Mouse (Mus musculus) liver, postnatal 0 days (tissue): ENCODE data around the gene Epn2. TPM values are rescaled to one million over a fixed set of nuclear protein-coding genes. Genes with fewer than 3 reads are reported as not detected.

ENCODE experiments used
- ATAC-seq: fragments of 200-750 bp; cut with Nextera tagmentation; 2 replicates; pipeline ENCODE4 v1.8.0; 2017; ENCODE audit warnings: mild to moderate bottlenecking, moderate library complexity
- DNase-seq: peaks from one replicate; pipeline ENCODE4 v3.0.0-alpha.2; 2016
- H3K27ac ChIP-seq: fragments of 300-500 bp; sonication (generic); 2 replicates; pipeline ENCODE4 v1.5.1; 2014; ENCODE audit warnings: antibody characterized with exemption, moderate library complexity, mild to moderate bottlenecking, low read depth
- H3K27me3 ChIP-seq: fragments of 300-500 bp; sonication (generic); 2 replicates; pipeline ENCODE4 v1.6.1; 2014; ENCODE audit warnings: low read length, control low read depth, mixed read lengths; ENCODE audit not compliant: insufficient read depth
- H3K36me3 ChIP-seq: fragments of 300-500 bp; sonication (generic); replicated peaks from 2 replicates; pipeline ENCODE4 v1.6.1; 2014; ENCODE audit warnings: mild to moderate bottlenecking, control low read depth, low read length, moderate library complexity, mixed read lengths; ENCODE audit not compliant: insufficient read depth
- H3K4me1 ChIP-seq: fragments of 300-500 bp; sonication (generic); 2 replicates; pipeline ENCODE4 v1.6.1; 2014; ENCODE audit warnings: antibody characterized with exemption, mild to moderate bottlenecking, control low read depth; ENCODE audit not compliant: insufficient read depth
- H3K4me2 ChIP-seq: fragments of 300-500 bp; sonication (generic); 2 replicates; pipeline ENCODE4 v1.6.1; 2014; ENCODE audit warnings: low read depth, mild to moderate bottlenecking, low read length, moderate library complexity, mixed read lengths
- H3K4me3 ChIP-seq: fragments of 300-500 bp; sonication (generic); 2 replicates; pipeline ENCODE4 v1.5.1; 2014; ENCODE audit warnings: low read depth, low read length
- H3K9ac ChIP-seq: fragments of 300-500 bp; sonication (generic); replicated peaks from 2 replicates; pipeline ENCODE4 v1.6.1; 2014; ENCODE audit warnings: mild to moderate bottlenecking, moderate library complexity
- H3K9me3 ChIP-seq: fragments of 300-500 bp; sonication (generic); 2 replicates; pipeline ENCODE4 v1.6.1; 2016; ENCODE audit warnings: mild to moderate bottlenecking, control low read depth, low read length, mixed read lengths
- CTCF ChIP-seq: sonication (generic); IDR thresholded peaks from 2 replicates; pipeline ENCODE4 v1.5.1; 2016; ENCODE audit warnings: antibody characterized with exemption, low read depth
- EP300 ChIP-seq: IDR thresholded peaks from 2 replicates; pipeline ENCODE4 v1.6.1; 2016; ENCODE audit warnings: antibody characterized with exemption, low read depth, mild to moderate bottlenecking
- WGBS: fragments of 180-500 bp; shearing (Covaris S2); extraction: QIAGEN DNeasy Blood & Tissue Kit; methylation state at CpG from one replicate; pipeline ENCODE4 v1.1.7; 2014; ENCODE audit not compliant: insufficient replicate concordance; 5-methylcytosine and 5-hydroxymethylcytosine counted together
- polyA plus RNA-seq: library from polyadenylated mRNA; unstranded; fragments of >200 nt; fragmentation: Nextera tagmentation; extraction: Ambion mirVana; gene quantifications from 2 replicates; pipeline ENCODE4 v1.2.1, GENCODE M21; 2015

The Epn2 gene
- polyA plus RNA-seq, 1 experiment from 2014 or later: 3.1 TPM

GRCm38 (mm10) chr11:61601465-61601864, 22.0 kb upstream of the Epn2 start:
- TF ChIP-seq EP300 (no peak), CTCF (no peak)
- no peak overlapping the region for H3K4me2 ChIP-seq
- no peak overlapping the region for H3K9ac ChIP-seq
- 0 out of 2 replicates have a peak, but pooled peaks cover 2% of the 10 kb centered on the region for H3K27me3 ChIP-seq
- WGBS: 56% methylated on average over 3 of the region's 3 CpGs
- H3K27ac ChIP-seq: no peak overlapping the region
- H3K4me3 ChIP-seq: no peak overlapping the region
- no peaks in the 10 kb centered on the region for H3K4me1 ChIP-seq
- no peak for DNase-seq
- ATAC-seq: no peak
- H3K9me3 ChIP-seq: no peaks in the 10 kb centered on the region
- H3K36me3 ChIP-seq: no peaks in the 10 kb centered on the region

DNA sequence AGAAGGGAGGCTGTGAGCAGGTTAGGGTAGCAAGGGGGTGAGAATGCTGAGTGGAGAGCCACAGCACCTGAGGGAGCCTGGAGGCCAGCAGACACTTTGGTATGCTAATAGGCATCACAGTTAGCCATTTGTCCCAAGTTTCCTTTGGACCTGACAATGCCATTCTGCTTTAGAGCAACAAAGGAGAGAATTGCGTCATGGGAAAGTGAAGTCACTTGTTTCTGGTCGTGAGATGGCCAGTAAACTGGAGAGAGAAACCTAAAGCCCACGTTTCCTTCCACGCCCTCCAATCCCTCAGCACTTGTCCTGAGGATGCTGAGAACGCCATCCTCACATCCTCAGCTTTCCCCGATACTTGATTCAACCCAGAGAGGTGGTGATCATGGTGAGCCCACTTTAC, 18.9 kb upstream of the Epn2 start:
- Histone ChIP-seq H3K4me1 (no peaks in the 10 kb centered on the region), H3K9me3 (no peaks in the 10 kb centered on the region), H3K9ac (no peak overlapping the region), H3K36me3 (no peaks in the 10 kb centered on the region), H3K4me3 (no peak overlapping the region), H3K27me3 (0 out of 2 replicates have a peak, but pooled peaks cover 2% of the 10 kb centered on the region), H3K27ac (no peak overlapping the region), H3K4me2 (no peak overlapping the region)
- no peak for DNase-seq
- no peak for TF ChIP-seq EP300
- no peak for TF ChIP-seq CTCF
- no peak for ATAC-seq
- WGBS: 46% methylated on average over 6 of the region's 6 CpGs

DNA sequence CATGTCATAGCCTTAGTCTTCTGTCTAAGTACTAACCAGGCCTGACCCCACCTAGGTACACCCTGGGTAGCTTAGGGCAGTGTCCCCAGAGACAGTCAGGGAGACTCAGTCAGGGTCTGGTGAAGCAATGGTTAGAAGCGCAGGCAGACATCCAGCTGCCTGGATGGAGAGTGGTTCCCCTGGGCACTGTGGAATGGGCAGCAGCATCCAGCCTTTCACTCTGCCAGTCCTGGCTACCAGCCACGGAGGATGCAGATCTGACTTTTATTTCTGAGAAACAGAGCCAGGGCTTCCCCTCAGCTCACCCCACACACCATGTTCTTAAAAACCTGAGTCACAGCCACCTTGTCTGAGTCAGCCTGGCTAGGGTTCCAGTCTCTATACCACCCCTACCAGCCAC, 18.0 kb upstream of the Epn2 start:
- Histone ChIP-seq H3K9ac (no peak overlapping the region), H3K9me3 (no peaks in the 10 kb centered on the region), H3K36me3 (no peaks in the 10 kb centered on the region), H3K4me2 (no peak overlapping the region), H3K27me3 (0 out of 2 replicates have a peak, but pooled peaks cover 2% of the 10 kb centered on the region), H3K4me1 (no peaks in the 10 kb centered on the region), H3K4me3 (no peak overlapping the region), H3K27ac (no peak overlapping the region)
- WGBS: 72% methylated on average over 2 of the region's 2 CpGs
- ATAC-seq (no peak), DNase-seq (no peak)
- TF ChIP-seq EP300: no peak
- no peak for TF ChIP-seq CTCF

- no peak overlapping the region for H3K4me3 ChIP-seq
- H3K9ac ChIP-seq: no peak overlapping the region
- H3K27ac ChIP-seq: no peak overlapping the region
- H3K27me3 ChIP-seq: no peaks in the 10 kb centered on the region
- no peak for DNase-seq
- TF ChIP-seq CTCF (no peak), EP300 (no peak)
- H3K4me2 ChIP-seq: no peak overlapping the region
- no peak for ATAC-seq
- H3K4me1 ChIP-seq: no peaks in the 10 kb centered on the region
- H3K36me3 ChIP-seq: no peaks in the 10 kb centered on the region
- H3K9me3 ChIP-seq: no peaks in the 10 kb centered on the region
These were observed 13.6 kb upstream of the Epn2 start for GRCm38 (mm10) chr11:61593069-61593468.

- DNase-seq: no peak
- TF ChIP-seq CTCF (no peak), EP300 (no peak)
- no peak overlapping the region for H3K4me3 ChIP-seq
- H3K27ac ChIP-seq: no peak overlapping the region
- peaks cover 3% of the 10 kb centered on the region; the same call in 1 of the 2 replicates for H3K4me1 ChIP-seq
- no peaks in the 10 kb centered on the region for H3K36me3 ChIP-seq
- 79% methylated on average over 3 of the region's 3 CpGs for WGBS
- H3K27me3 ChIP-seq: no peaks in the 10 kb centered on the region
- ATAC-seq: no peak
- H3K4me2 ChIP-seq: no peak overlapping the region
- H3K9ac ChIP-seq: no peak overlapping the region
- no peaks in the 10 kb centered on the region for H3K9me3 ChIP-seq
These were observed 12.6 kb upstream of the Epn2 start for GRCm38 (mm10) chr11:61592061-61592460.

- Histone ChIP-seq H3K4me3 (no peak overlapping the region), H3K27me3 (no peaks in the 10 kb centered on the region), H3K4me1 (peaks cover 3% of the 10 kb centered on the region; the same call in 1 of the 2 replicates), H3K36me3 (no peaks in the 10 kb centered on the region), H3K27ac (peak overlapping the region; percentile 57), H3K4me2 (no peak overlapping the region), H3K9ac (no peak overlapping the region), H3K9me3 (no peaks in the 10 kb centered on the region)
- ATAC-seq (peak; percentile 43; the same call in 1 of the 2 replicates), DNase-seq (no peak)
- no peak for TF ChIP-seq CTCF
- TF ChIP-seq EP300: no peak
- 47% methylated on average over 7 of the region's 7 CpGs for WGBS
These were observed 11.2 kb upstream of the Epn2 start for GRCm38 (mm10) chr11:61590516-61591213.
